Mouse (Mus musculus) olfactory bulb, adult 2 months (tissue): Measurements from ENCODE around the gene Mthfr. TPM values are rescaled to one million over a fixed set of nuclear protein-coding genes. Genes with fewer than 3 reads are reported as not detected.

Experiments
- H3K27ac ChIP-seq: fragments of 200-500 bp; 2 replicates; pipeline ENCODE4 v1.5.1; 2012; ENCODE audit warnings: low read depth, low read length; ENCODE audit not compliant: insufficient read depth
- H3K4me1 ChIP-seq: fragments of 200-500 bp; 2 replicates; pipeline ENCODE4 v1.6.1; 2012; ENCODE audit warnings: low read length; ENCODE audit not compliant: control insufficient read depth, insufficient read depth
- H3K4me3 ChIP-seq: fragments of 200-500 bp; 2 replicates; pipeline ENCODE4 v1.5.1; 2012; ENCODE audit warnings: mild to moderate bottlenecking, low read depth, low read length, moderate library complexity; ENCODE audit not compliant: insufficient read depth
- CTCF ChIP-seq: fragments of 200-500 bp; IDR thresholded peaks from 2 replicates; pipeline ENCODE4 v1.5.1; 2012; ENCODE audit warnings: low read depth, mild to moderate bottlenecking, low read length, moderate library complexity; ENCODE audit not compliant: insufficient read depth
- POLR2A ChIP-seq: fragments of 200-500 bp; IDR thresholded peaks from 2 replicates; pipeline ENCODE4 v1.6.1; 2012; ENCODE audit warnings: mild to moderate bottlenecking, low read depth, low read length, moderate library complexity; ENCODE audit not compliant: insufficient read depth
- WGBS: fragments of 180-500 bp; shearing (Covaris S2); methylation state at CpG from one replicate; pipeline ENCODE4 v1.1.7; 2018; 5-methylcytosine and 5-hydroxymethylcytosine counted together
- polyA plus RNA-seq: library from polyadenylated mRNA; stranded (reverse); fragments of >200 nt; gene quantifications from 2 replicates; pipeline ENCODE4 v1.2.4, GENCODE M21; 2012; ENCODE audit warnings: low replicate concordance; ENCODE audit not compliant: missing spikeins, insufficient read depth, insufficient read length

Mthfr gene
- polyA plus RNA-seq, 1 experiment = not detected

- Histone ChIP-seq H3K4me3 (no peak overlapping the region), H3K4me1 (no peaks in the 10 kb centered on the region), H3K27ac (no peak overlapping the region)
- TF ChIP-seq CTCF = no peak
- TF ChIP-seq POLR2A = no peak
- WGBS = 84% methylated on average over 4 of the region's 4 CpGs
These were observed 17.9 kb downstream of the Mthfr start for GRCm38 (mm10) chr4:148056801-148057200.

GRCm38 (mm10) chr4:148057661-148058209 lies 18.9 kb downstream of the Mthfr start:
- 76% methylated on average over 5 of the region's 5 CpGs for WGBS
- TF ChIP-seq POLR2A (no peak), CTCF (no peak; the same call in 1 of the 2 replicates)
- no peak overlapping the region for H3K27ac ChIP-seq
- no peak overlapping the region for H3K4me3 ChIP-seq
- H3K4me1 ChIP-seq = no peaks in the 10 kb centered on the region

GRCm38 (mm10) chr4:148058218-148058819 lies 19.4 kb downstream of the Mthfr start:
- Histone ChIP-seq H3K27ac (no peak overlapping the region), H3K4me3 (no peak overlapping the region), H3K4me1 (no peaks in the 10 kb centered on the region)
- WGBS = 78% methylated on average over 9 of the region's 9 CpGs
- TF ChIP-seq CTCF = no peak
- no peak for TF ChIP-seq POLR2A

- no peak overlapping the region for H3K27ac ChIP-seq
- H3K4me3 ChIP-seq = no peak overlapping the region
- TF ChIP-seq CTCF = no peak
- TF ChIP-seq POLR2A = no peak
- 72% methylated on average over 6 of the region's 6 CpGs for WGBS
- no peaks in the 10 kb centered on the region for H3K4me1 ChIP-seq
These were observed 20.1 kb downstream of the Mthfr start for GRCm38 (mm10) chr4:148058993-148059392.

GRCm38 (mm10) chr4:148060120-148061085 lies 21.5 kb downstream of the Mthfr start:
- TF ChIP-seq POLR2A (no peak), CTCF (peak; percentile 24; the same call in 1 of the 2 replicates)
- H3K4me1 ChIP-seq = no peaks in the 10 kb centered on the region
- WGBS = 49% methylated on average over 13 of the region's 13 CpGs
- no peak overlapping the region for H3K27ac ChIP-seq
- H3K4me3 ChIP-seq = no peak overlapping the region

- WGBS = 89% methylated on average over 9 of the region's 9 CpGs
- TF ChIP-seq CTCF (no peak), POLR2A (no peak)
These were observed 22.2 kb downstream of the Mthfr start for GRCm38 (mm10) chr4:148061086-148061480.

GRCm38 (mm10) chr4:148065702-148066400 lies 27.0 kb downstream of the Mthfr start:
- H3K27ac ChIP-seq = no peak overlapping the region
- TF ChIP-seq CTCF = no peak
- TF ChIP-seq POLR2A = no peak
- peaks cover 6% of the 10 kb centered on the region; the same call in 1 of the 2 replicates for H3K4me1 ChIP-seq
- H3K4me3 ChIP-seq = no peak overlapping the region
- 48% methylated on average over 6 of the region's 6 CpGs for WGBS

More at GRCm38 (mm10) chr4:148061086-148061480, 22.2 kb downstream of the Mthfr start:
- Histone ChIP-seq H3K4me1 (no peaks in the 10 kb centered on the region), H3K27ac (no peak overlapping the region), H3K4me3 (no peak overlapping the region)

- WGBS = 66% methylated on average over 9 of the region's 9 CpGs
- TF ChIP-seq POLR2A = no peak
- peaks cover 6% of the 10 kb centered on the region; the same call in 1 of the 2 replicates for H3K4me1 ChIP-seq
- no peak overlapping the region for H3K4me3 ChIP-seq
- H3K27ac ChIP-seq = no peak overlapping the region
These were observed 27.5 kb downstream of the Mthfr start for GRCm38 (mm10) chr4:148066401-148066744.
